Mouse (Mus musculus) stomach, embryonic 16.5 days (tissue): ENCODE measurements at regions not wholly inside any gene's neighbourhood (a gene's known extent, or its start where the extent isn't known, plus 50 kb on each side); places are given as distances from the start of the nearest gene placed in this dataset.

Experiments used
- ATAC-seq: fragments of 200-750 bp; cut with Nextera tagmentation; 2 replicates; pipeline ENCODE4 v1.8.0; 2017; ENCODE audit warnings: moderate number of reproducible peaks, moderate TSS enrichment; ENCODE audit not compliant: insufficient read depth, low FRiP score
- H3K27ac ChIP-seq: fragments of 300-500 bp; sonication (generic); 2 replicates; pipeline ENCODE4 v1.5.1; 2014; ENCODE audit warnings: low read length
- H3K27me3 ChIP-seq: fragments of 300-500 bp; sonication (generic); 2 replicates; pipeline ENCODE4 v1.6.1; 2014; ENCODE audit warnings: low read length, control low read depth, mixed read lengths; ENCODE audit not compliant: control insufficient read depth, insufficient read depth
- H3K36me3 ChIP-seq: fragments of 300-500 bp; sonication (generic); 2 replicates; pipeline ENCODE4 v1.6.1; 2014; ENCODE audit warnings: low read length; ENCODE audit not compliant: control insufficient read depth, insufficient read depth
- H3K4me1 ChIP-seq: fragments of 300-500 bp; sonication (generic); 2 replicates; pipeline ENCODE4 v1.6.1; 2014; ENCODE audit warnings: low read length, control low read depth, mixed read lengths; ENCODE audit not compliant: control insufficient read depth, insufficient read depth
- H3K4me2 ChIP-seq: fragments of 300-500 bp; sonication (generic); 2 replicates; pipeline ENCODE4 v1.6.1; 2014; ENCODE audit warnings: low read depth, low read length, mixed read lengths
- H3K4me3 ChIP-seq: fragments of 300-500 bp; sonication (generic); replicated peaks from 2 replicates; pipeline ENCODE4 v1.5.1; 2014; ENCODE audit warnings: mild to moderate bottlenecking, low read length
- H3K9ac ChIP-seq: fragments of 300-500 bp; sonication (generic); 2 replicates; pipeline ENCODE4 v1.6.1; 2014; ENCODE audit warnings: low read length
- H3K9me3 ChIP-seq: fragments of 300-500 bp; sonication (generic); replicated peaks from 2 replicates; pipeline ENCODE4 v1.6.1; 2016; ENCODE audit warnings: low read length, control low read depth; ENCODE audit not compliant: control insufficient read depth
- WGBS: fragments of 180-500 bp; shearing (Covaris S2); extraction: QIAGEN DNeasy Blood & Tissue Kit; methylation state at CpG from one replicate; pipeline ENCODE4 v1.1.7; 2014; 5-methylcytosine and 5-hydroxymethylcytosine counted together

DNA sequence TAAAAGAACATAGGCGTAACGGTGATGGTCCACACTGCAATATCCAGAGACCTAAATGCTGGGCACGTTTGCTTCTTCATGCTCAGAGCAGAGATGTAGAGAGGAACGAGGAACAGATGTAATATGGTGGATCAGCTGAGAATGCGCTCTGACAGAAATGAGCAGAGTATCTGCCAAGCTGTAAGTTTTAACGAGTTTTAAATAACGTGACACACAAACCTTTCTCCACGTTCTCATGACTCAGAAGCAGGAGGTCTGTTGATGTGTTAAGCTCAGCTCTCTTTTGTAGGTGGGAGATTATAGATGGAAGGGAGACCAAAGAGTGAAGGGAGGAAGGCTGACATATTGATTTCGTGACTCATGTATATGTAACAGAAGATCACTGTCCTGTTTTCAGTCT lies 72.1 kb upstream of the 1700020N01Rik start:
- ATAC-seq, result no peak
- Histone ChIP-seq H3K27ac (no peak overlapping the region), H3K4me1 (no peaks in the 10 kb centered on the region), H3K4me3 (no peak overlapping the region), H3K9ac (no peak overlapping the region), H3K27me3 (no peaks in the 10 kb centered on the region), H3K9me3 (no peaks in the 10 kb centered on the region), H3K36me3 (no peaks in the 10 kb centered on the region), H3K4me2 (no peak overlapping the region)
- WGBS, result 80% methylated on average over 9 of the region's 9 CpGs

DNA sequence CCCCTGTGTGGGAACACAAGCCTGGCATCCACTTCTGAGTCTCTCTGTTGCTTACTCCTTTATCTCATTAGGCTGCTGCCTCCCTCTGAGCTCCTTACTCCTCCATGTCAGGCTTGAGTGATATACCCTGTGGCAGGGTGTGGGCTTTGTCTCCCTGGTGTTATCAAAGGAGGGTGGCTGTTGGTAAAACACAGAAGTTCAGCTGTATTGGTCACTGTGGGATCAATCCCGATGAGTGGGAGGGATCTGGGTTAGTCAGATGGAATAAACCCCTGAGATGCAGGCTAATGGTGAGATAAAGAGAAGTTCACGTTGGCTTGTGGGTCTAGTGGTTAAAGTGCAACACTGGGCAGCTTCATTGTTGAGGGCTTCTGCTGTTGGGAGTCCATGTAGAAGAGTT lies 67.4 kb upstream of the 1700020N01Rik start:
- no peaks in the 10 kb centered on the region for H3K9me3 ChIP-seq
- no peak overlapping the region for H3K4me3 ChIP-seq
- WGBS, result 40% methylated on average over 2 of the region's 2 CpGs
- H3K36me3 ChIP-seq, result no peaks in the 10 kb centered on the region
- ATAC-seq, result no peak
- no peak overlapping the region for H3K4me2 ChIP-seq
- no peak overlapping the region for H3K27ac ChIP-seq
- no peaks in the 10 kb centered on the region for H3K27me3 ChIP-seq
- H3K4me1 ChIP-seq, result no peaks in the 10 kb centered on the region
- no peak overlapping the region for H3K9ac ChIP-seq

DNA sequence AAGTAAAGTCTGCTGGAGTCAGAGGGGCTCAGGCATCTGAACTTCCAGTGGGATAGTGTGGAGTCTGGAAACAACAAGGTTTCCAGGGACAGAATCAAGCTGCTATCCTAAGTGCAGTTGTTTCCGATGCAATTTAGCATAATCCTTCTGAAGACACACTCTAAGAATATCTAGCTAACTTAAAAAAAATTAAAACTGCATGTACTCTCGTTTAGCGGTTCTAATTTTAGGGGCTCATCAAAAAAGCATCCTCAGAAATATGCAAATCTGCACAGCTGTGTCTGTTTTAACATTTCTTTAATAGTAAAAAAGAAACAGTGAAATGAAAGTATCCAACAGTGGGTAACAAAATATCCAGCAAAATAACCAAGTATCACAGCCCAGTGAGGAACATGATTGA lies 64.5 kb upstream of the 1700020N01Rik start:
- H3K4me3 ChIP-seq, result no peak overlapping the region
- WGBS, result 89% methylated on average over 3 of the region's 3 CpGs
- no peak for ATAC-seq
- no peaks in the 10 kb centered on the region for H3K9me3 ChIP-seq
- no peaks in the 10 kb centered on the region for H3K27me3 ChIP-seq
- H3K36me3 ChIP-seq, result no peaks in the 10 kb centered on the region
- H3K4me1 ChIP-seq, result no peaks in the 10 kb centered on the region
- H3K9ac ChIP-seq, result no peak overlapping the region
- no peak overlapping the region for H3K27ac ChIP-seq
- no peak overlapping the region for H3K4me2 ChIP-seq

DNA sequence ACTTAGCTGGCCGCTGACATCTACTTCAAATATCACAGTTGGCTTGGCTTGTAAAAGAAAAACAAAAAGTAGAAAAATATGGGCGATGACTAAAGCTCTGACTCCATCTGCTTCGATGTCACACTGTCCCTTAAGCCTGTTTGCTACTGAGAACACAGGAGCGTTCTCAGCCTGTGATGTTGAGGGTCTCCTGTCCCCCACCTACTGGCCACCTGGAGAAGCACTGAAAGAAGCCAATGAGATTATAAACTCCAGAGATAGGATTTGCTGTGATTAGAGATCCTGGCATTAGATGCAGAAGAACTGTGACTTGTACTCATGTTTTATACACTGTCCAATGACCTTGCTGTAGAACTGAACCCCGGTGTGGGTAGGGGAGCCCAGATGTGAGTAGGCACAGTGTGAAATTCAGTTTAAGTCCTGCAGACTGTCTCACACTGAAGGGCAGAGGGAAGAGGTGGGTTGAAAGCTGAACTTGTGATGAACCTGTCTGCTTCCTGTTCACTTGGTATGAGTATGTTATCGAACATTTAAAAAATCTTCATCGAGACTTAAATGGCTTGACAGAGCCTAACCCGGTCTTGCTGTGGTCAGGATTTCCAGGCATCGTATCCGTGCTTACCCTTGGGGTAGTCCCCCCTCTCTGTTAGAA lies 63.7 kb upstream of the 1700020N01Rik start:
- no peaks in the 10 kb centered on the region for H3K27me3 ChIP-seq
- no peak for ATAC-seq
- H3K9me3 ChIP-seq, result no peaks in the 10 kb centered on the region
- H3K36me3 ChIP-seq, result no peaks in the 10 kb centered on the region
- no peaks in the 10 kb centered on the region for H3K4me1 ChIP-seq
- 72% methylated on average over 10 of the region's 10 CpGs for WGBS
- no peak overlapping the region for H3K4me2 ChIP-seq
- H3K9ac ChIP-seq, result no peak overlapping the region
- H3K4me3 ChIP-seq, result no peak overlapping the region
- H3K27ac ChIP-seq, result no peak overlapping the region

DNA sequence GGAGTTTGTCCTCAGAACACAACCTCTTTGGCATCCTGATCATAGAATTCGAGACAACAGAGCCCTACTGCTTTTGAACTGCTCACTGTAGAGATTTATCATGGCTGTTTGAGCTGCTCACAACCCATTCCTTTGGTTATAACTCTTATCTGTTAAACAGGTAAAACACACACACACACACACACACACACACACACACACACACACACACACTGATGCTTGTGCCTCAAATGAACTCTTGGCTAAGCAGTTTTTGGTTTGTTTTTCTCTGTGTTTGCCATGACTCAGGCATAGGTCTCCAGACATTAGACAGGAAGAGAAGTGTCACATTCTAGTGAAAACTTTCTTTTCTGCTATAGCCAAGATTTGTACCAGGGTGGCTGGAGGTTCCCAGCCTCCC lies 60.8 kb upstream of the 1700020N01Rik start:
- WGBS, result 44% methylated on average over 1 of the region's 1 CpGs
- ATAC-seq, result no peak
- Histone ChIP-seq H3K4me3 (no peak overlapping the region), H3K4me1 (no peaks in the 10 kb centered on the region), H3K36me3 (no peaks in the 10 kb centered on the region), H3K9ac (no peak overlapping the region), H3K4me2 (no peak overlapping the region), H3K27me3 (no peaks in the 10 kb centered on the region), H3K9me3 (no peaks in the 10 kb centered on the region), H3K27ac (no peak overlapping the region)

DNA sequence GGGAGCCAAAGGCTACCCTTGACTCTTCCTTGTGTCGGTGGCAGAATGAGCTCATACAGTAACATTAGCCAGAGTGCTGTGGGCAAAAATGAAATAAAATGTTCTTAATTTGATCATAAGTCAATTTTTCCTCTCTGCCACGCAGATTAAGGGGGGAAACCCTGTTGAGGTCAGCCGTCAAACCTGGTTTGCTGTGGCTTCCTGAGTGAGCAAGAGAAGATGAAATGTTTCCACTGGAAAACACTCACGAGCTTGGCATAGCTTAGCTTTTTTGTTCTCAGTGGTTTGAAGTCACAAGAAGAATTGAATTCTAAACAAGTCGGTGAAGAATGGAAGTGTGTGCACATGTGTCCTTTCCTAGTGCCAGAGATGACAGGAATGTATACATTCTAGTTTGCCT lies 57.3 kb upstream of the 1700020N01Rik start:
- ATAC-seq, result no peak
- Histone ChIP-seq H3K27me3 (no peaks in the 10 kb centered on the region), H3K4me3 (no peak overlapping the region), H3K9me3 (no peaks in the 10 kb centered on the region), H3K4me2 (no peak overlapping the region), H3K27ac (no peak overlapping the region), H3K36me3 (no peaks in the 10 kb centered on the region), H3K4me1 (no peaks in the 10 kb centered on the region), H3K9ac (no peak overlapping the region)
- 37% methylated on average over 5 of the region's 5 CpGs for WGBS

DNA sequence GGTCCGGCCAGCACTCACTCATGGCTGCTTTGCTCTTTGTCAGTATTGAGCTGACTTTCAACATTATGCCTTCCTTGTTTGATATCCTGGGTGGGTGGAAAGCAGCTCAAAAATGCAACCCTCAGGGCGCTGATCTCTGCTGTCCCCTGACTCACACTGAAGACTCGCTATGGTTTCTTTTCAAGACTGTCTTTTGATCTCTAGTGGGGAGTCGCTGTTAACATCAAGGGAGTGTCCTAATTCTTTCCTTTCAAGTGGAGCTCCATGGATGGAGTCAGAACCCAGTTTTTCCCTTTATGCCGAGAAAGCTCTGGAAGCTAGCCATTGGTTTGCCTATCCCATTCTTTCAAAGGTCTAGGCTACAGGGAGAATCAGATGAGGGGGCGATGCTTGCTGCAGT lies 54.5 kb upstream of the 1700020N01Rik start:
- H3K4me1 ChIP-seq, result no peaks in the 10 kb centered on the region
- H3K4me2 ChIP-seq, result no peak overlapping the region
- WGBS, result 82% methylated on average over 6 of the region's 6 CpGs
- H3K27me3 ChIP-seq, result no peaks in the 10 kb centered on the region
- ATAC-seq, result no peak
- no peaks in the 10 kb centered on the region for H3K36me3 ChIP-seq
- no peaks in the 10 kb centered on the region for H3K9me3 ChIP-seq
- H3K4me3 ChIP-seq, result no peak overlapping the region
- H3K9ac ChIP-seq, result no peak overlapping the region
- H3K27ac ChIP-seq, result no peak overlapping the region
